Mouse (Mus musculus): ENCODE data around the gene Ccdc137.
"Not testable (repeated sequence)": the region's sequence is repeated elsewhere in the genome, so short reads cannot be mapped to it uniquely, and the experiment has no call there.

The Ccdc137 gene

GRCm38 (mm10) chr11:120457772-120458751 is at the start of gene Ccdc137, which contains the start of gene Oxld1:
Gene Ccdc137 (plus strand): TSS chr11:120458115.
Gene Oxld1 (minus strand): TSS chr11:120458068.
- ATAC-seq (ENCODE audit: insufficient number of reproducible peaks, low FRiP score, low TSS enrichment): peak; percentile 89; the same call in 1 of the 2 replicates

GRCm38 (mm10) chr11:120413621-120414020 is 44.3 kb upstream of the Ccdc137 start:
- ATAC-seq (ENCODE audit: insufficient number of reproducible peaks, low FRiP score, low TSS enrichment): not testable (repeated sequence)

GRCm38 (mm10) chr11:120417852-120418251 is 40.1 kb upstream of the Ccdc137 start:
- ATAC-seq (ENCODE audit: insufficient number of reproducible peaks, low FRiP score, low TSS enrichment): no peak

GRCm38 (mm10) chr11:120418592-120418991 is 39.3 kb upstream of the Ccdc137 start:
- ATAC-seq (ENCODE audit: insufficient number of reproducible peaks, low FRiP score, low TSS enrichment): no peak

GRCm38 (mm10) chr11:120422651-120423568 is 35.0 kb upstream of the Ccdc137 start:
- ATAC-seq (ENCODE audit: insufficient number of reproducible peaks, low FRiP score, low TSS enrichment): no peak

- no peak for ATAC-seq (ENCODE audit: insufficient number of reproducible peaks, low FRiP score, low TSS enrichment)
These were observed 34.2 kb upstream of the Ccdc137 start for GRCm38 (mm10) chr11:120423569-120424295.

- no peak for ATAC-seq (ENCODE audit: insufficient number of reproducible peaks, low FRiP score, low TSS enrichment)
These were observed 31.2 kb upstream of the Ccdc137 start for GRCm38 (mm10) chr11:120426727-120427126.

GRCm38 (mm10) chr11:120437152-120437856 is 20.6 kb upstream of the Ccdc137 start, which contains the start of gene Nploc4:
Gene Nploc4 (minus strand): TSS chr11:120437708.
- peak; percentile 40; the same call in 1 of the 2 replicates for ATAC-seq (ENCODE audit: insufficient number of reproducible peaks, low FRiP score, low TSS enrichment)

GRCm38 (mm10) chr11:120437857-120438385 is 20.0 kb upstream of the Ccdc137 start:
- no peak for ATAC-seq (ENCODE audit: insufficient number of reproducible peaks, low FRiP score, low TSS enrichment)

GRCm38 (mm10) chr11:120442344-120442743 is 15.6 kb upstream of the Ccdc137 start, which contains the start of gene Tspan10:
Gene Tspan10 (plus strand): TSS chr11:120442644.
- no peak for ATAC-seq (ENCODE audit: insufficient number of reproducible peaks, low FRiP score, low TSS enrichment)

GRCm38 (mm10) chr11:120442765-120443280 is 15.1 kb upstream of the Ccdc137 start:
- no peak for ATAC-seq (ENCODE audit: insufficient number of reproducible peaks, low FRiP score, low TSS enrichment)

GRCm38 (mm10) chr11:120444106-120444505 is 13.8 kb upstream of the Ccdc137 start:
- no peak for ATAC-seq (ENCODE audit: insufficient number of reproducible peaks, low FRiP score, low TSS enrichment)

- no peak for ATAC-seq (ENCODE audit: insufficient number of reproducible peaks, low FRiP score, low TSS enrichment)
These were observed 12.4 kb upstream of the Ccdc137 start for GRCm38 (mm10) chr11:120445475-120445874.

- ATAC-seq (ENCODE audit: insufficient number of reproducible peaks, low FRiP score, low TSS enrichment): no peak
These were observed 10.7 kb upstream of the Ccdc137 start for GRCm38 (mm10) chr11:120447179-120447578.

GRCm38 (mm10) chr11:120452246-120452645 is 5.7 kb upstream of the Ccdc137 start:
- ATAC-seq (ENCODE audit: insufficient number of reproducible peaks, low FRiP score, low TSS enrichment): no peak

GRCm38 (mm10) chr11:120453306-120453705 is 4.6 kb upstream of the Ccdc137 start, which contains the start of gene Pde6g:
Gene Pde6g (minus strand): TSS chr11:120453500.
- ATAC-seq (ENCODE audit: insufficient number of reproducible peaks, low FRiP score, low TSS enrichment): no peak

GRCm38 (mm10) chr11:120454965-120455364 is 3.0 kb upstream of the Ccdc137 start:
- no peak for ATAC-seq (ENCODE audit: insufficient number of reproducible peaks, low FRiP score, low TSS enrichment)

- no peak for ATAC-seq (ENCODE audit: insufficient number of reproducible peaks, low FRiP score, low TSS enrichment)
These were observed 2.5 kb upstream of the Ccdc137 start for GRCm38 (mm10) chr11:120455413-120455812.

GRCm38 (mm10) chr11:120457370-120457769 is 545 bp upstream of the Ccdc137 start:
- no peak for ATAC-seq (ENCODE audit: insufficient number of reproducible peaks, low FRiP score, low TSS enrichment)

Data from cerebellum, adult (tissue).